Mouse (Mus musculus): ENCODE measurements at regions not wholly inside any gene's neighbourhood (a gene's known extent, or its start where the extent isn't known, plus 50 kb on each side); places are given as distances from the start of the nearest gene placed in this dataset.
A peak's percentile ranks its signal among the peaks of the same experiment; 100 is the strongest.

DNA sequence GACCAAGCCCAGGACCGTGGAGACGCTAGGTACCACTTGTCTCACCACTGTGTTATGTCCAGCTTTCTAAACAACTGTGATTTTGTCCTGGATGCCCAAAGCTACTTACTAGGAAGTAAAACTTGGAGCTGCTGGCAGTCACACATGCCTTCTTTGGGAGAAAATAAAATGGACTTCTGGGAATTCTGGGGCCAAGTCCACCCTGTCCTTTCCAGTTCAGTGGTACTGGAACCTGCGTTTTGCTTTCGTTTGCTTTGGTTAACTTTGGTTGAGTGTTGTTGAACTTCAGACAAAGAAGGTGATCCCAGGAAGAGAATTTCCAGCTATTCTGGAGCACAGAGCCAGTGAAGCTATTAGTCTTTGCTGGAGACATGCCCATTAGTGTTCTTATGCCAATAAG is 139.8 kb downstream of the Gm9817 start:
- no peak for DNase-seq

GRCm38 (mm10) chr13:45219671-45220070 is 141.2 kb downstream of the Gm9817 start:
- no peak for DNase-seq

DNA sequence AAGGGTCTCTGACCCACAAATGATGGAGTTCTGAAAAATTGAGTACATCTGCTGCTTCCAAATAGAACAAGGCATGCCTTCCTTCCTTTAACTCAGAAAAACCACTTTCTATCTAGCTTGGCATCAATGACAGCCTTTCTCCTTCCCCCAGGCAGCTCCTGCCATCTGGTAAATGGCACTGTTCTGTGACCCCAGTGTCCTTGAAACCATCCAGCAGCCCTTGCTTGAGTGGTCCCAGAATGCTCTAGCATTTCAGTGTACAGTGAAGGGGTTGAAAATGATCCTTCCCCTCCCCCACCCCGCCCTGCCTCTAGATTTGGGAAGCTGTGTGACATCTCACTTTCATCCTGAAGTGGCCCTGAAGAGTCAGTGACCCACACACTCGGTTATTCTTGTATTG is 152.3 kb downstream of the Gm9817 start:
- DNase-seq: no peak

DNA sequence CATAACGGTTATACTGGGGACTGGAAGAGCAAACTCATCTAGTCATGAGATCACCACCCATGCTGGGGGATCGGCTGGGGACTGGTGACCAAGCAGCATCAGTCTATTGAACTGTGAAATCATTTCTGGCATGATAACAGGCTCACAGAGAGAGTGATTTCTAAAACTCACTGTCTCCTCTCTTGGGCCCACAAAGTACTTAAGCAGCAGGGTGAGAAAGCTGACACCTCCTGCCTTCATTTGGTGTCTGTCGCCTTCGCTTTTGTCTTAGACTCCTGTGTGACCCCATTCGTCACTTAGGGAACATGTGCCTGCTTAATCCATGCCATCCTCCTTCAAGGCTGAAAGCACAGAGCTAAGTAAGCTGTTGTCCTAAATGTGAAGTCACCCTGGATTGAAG is 154.3 kb upstream of the Mylip start:
- DNase-seq: no peak

GRCm38 (mm10) chr13:45238258-45238657 is 151.3 kb upstream of the Mylip start:
- no peak for DNase-seq

GRCm38 (mm10) chr13:45239153-45239552 is 150.4 kb upstream of the Mylip start:
- no peak for DNase-seq

DNA sequence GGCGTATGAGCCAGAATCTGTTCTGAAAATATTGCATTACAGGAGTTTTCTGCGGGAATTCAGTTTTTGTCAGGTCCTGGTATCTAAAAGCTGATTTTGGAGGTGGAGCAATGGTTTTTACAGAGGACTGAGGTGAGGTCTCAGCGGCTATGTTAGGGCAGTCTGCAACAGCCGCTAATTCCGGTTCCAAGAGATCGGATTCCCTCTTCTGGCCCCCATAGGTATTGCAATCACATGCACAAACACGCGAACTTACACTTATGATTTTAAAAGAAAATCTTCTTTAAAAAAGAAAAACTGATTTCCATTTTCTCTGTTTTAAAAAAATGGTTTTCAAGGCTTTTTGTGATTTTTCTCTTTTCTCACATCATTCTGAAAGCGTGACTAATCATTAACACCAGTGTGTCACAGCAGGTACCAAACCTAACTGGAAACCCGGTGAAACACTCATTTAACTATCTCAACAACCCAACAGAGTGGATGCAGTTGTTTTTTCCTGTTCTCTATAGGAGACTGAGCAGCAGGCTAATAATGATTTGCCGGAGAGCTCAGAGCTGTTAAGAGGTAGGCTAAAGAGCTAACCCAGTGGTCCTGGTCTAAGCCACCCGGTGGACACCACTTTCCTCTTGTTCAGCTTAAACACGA is 149.4 kb upstream of the Mylip start:
- no peak for DNase-seq

DNA sequence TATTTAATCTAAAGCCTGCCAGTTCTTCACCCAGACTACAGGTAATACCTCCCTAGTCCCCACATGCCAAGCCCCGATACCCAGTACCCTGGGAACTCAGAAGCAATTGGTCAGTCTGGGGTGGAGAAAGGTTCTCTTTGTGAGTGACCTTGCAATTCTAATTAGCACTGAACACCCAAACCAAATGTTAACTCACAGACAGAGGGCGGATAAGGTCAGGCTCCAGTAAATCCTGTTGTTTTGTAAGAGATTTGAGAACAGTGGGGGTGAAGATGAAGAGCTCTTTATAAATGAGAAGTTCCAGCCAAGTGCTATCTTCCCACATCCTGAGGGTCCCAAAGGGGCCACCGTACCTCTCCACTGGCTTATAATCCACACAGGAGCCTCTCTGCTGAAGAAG is 147.3 kb upstream of the Mylip start:
- no peak for DNase-seq

GRCm38 (mm10) chr13:45242750-45243149 is 146.8 kb upstream of the Mylip start:
- DNase-seq: no peak

DNA sequence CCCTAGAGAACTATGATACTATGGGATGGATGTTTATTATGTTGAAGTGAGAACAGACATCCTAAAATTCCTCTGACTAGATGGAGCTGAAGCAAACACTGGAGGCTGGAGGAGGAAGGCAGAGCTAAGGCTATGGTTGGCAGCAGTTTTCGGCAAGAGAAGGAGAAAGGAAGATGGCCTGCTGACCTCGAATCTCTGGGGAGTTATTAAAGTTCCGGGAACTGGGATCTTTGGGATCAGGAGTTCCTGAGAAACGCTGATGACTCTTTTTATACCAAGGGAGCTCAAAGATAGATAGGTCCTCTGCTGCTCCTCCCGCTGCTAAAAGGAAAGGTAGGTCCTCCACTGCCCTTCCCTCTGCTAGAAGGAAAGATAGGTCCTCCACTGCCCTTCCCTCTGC is 143.9 kb upstream of the Mylip start:
- DNase-seq: no peak

DNA sequence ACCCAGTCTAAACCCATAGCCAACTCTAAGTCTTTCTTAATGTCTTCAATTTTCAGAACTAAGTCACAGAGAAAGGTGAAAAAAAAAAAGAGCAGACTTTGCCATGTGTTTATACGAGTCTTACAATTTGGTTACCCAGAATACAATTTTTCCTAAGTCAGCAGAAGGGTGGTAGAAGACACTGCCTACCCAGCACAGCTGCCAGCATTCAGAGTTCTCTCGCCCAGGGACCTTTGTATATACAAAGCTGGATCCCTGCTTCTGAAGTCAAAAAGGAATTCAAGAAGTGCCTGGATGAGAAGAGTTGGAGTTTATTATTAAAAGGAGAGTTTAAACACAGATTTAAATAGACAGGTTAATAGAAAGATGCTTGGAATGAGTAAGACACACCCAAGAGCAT is 143.2 kb upstream of the Mylip start:
- DNase-seq: no peak

GRCm38 (mm10) chr13:45250028-45250427 is 139.5 kb upstream of the Mylip start:
- DNase-seq: no peak

GRCm38 (mm10) chr13:45251068-45251467 is 138.5 kb upstream of the Mylip start:
- no peak for DNase-seq

DNA sequence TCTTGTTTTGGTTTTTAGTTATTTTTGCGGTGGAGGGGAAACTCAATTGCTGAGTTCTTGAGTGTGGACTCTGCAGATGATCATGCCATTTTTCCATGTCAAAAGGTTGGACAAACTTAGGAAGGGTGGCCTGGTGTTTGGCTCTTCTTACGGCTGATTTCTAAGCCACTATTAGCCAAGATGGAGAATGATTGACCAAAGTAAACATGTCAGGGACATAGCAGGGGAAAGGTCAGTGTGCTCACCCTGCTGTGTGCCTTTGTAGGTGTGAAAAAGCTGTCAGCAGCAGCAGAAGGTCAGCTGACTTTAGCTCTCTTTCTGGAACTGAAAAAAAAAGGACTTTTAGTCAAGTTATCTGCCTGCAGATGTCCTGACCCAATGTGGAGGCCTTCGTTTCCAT is 137.4 kb upstream of the Mylip start:
- DNase-seq: no peak

GRCm38 (mm10) chr13:45253221-45253620 is 136.3 kb upstream of the Mylip start:
- no peak for DNase-seq

GRCm38 (mm10) chr13:45255277-45255676 is 134.3 kb upstream of the Mylip start:
- no peak for DNase-seq

GRCm38 (mm10) chr13:45262011-45262410 is 127.5 kb upstream of the Mylip start:
- DNase-seq: no peak

- peak in 1 of 2 experiments; percentile 16 for DNase-seq
Observed at GRCm38 (mm10) chr13:45266287-45267064, 123.1 kb upstream of the Mylip start.

GRCm38 (mm10) chr13:45267446-45267845 is 122.1 kb upstream of the Mylip start:
- DNase-seq: peak in 1 of 2 experiments; percentile 11

- no peak for DNase-seq
Observed at GRCm38 (mm10) chr13:45267906-45268305, 121.6 kb upstream of the Mylip start.

GRCm38 (mm10) chr13:45274261-45274884 is 115.2 kb upstream of the Mylip start:
- DNase-seq: no peak

GRCm38 (mm10) chr13:45275391-45275790 is 114.2 kb upstream of the Mylip start:
- no peak for DNase-seq

- DNase-seq: no peak
Observed at GRCm38 (mm10) chr13:45277842-45278416, 111.6 kb upstream of the Mylip start.

DNA sequence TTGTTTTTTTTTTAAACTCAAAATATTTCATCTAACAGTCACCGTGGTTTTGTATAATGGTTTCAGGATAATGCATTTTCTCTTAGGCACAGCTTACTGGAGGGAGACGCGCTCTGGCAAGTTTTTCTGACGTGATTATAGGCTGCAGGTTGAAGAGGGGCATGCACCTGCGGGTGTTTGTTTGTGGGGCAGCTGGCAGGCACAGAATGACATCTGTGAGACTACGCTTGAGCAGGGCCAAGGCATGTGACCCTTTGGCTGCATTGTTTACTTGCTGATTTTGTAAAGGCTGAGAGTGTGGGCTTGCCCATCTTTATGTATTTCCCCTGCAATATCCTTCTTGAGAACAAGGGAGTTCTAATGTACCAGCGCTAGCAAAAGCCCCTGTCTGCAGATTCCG is 108.4 kb upstream of the Mylip start:
- peak; percentile 22 to 34 for DNase-seq
